Mouse (Mus musculus) gastrocnemius, postnatal 14 days (tissue): ENCODE results near the gene Phf23. TPM values are rescaled to one million over a fixed set of nuclear protein-coding genes. Genes with fewer than 3 reads are reported as not detected.

Experiments
- DNase-seq: peaks from one replicate; pipeline ENCODE4 v3.0.0; 2021; ENCODE audit warnings: mixed read lengths
- intact Hi-C: fragments of 180-260 bp; cut with DNase I; formaldehyde crosslinking; loops from one replicate; pipeline ENCODE4 v1.15.1; 2025; ENCODE audit warnings: low total_unique reads
- total RNA-seq, 2 experiments: library from RNA; stranded (reverse); gene quantifications; 2 replicates each; pipeline ENCODE4 v1.2.3; 2021

Gene Phf23
- total RNA-seq, 2 experiments from 2014 or later = 20.4 to 20.7 TPM

- intact Hi-C loops = no loop called here
- DNase-seq = no peak
Measured at GRCm38 (mm10) chr11:69966860-69967517, 28.6 kb upstream of the Phf23 start.

- no peak for DNase-seq
- intact Hi-C loops = no loop called here
Measured at GRCm38 (mm10) chr11:69968793-69969192, 26.8 kb upstream of the Phf23 start.

- intact Hi-C loops = no loop called here
- no peak for DNase-seq
Measured at GRCm38 (mm10) chr11:69970222-69970621, 25.4 kb upstream of the Phf23 start.

- intact Hi-C loops = no loop called here
- DNase-seq = no peak
Measured at GRCm38 (mm10) chr11:69970775-69971174, 24.8 kb upstream of the Phf23 start.

- intact Hi-C loops = no loop called here
Measured at GRCm38 (mm10) chr11:69974907-69975306, 20.7 kb upstream of the Phf23 start.

GRCm38 (mm10) chr11:69976271-69976670, 19.3 kb upstream of the Phf23 start:
- intact Hi-C loops = no loop called here
- DNase-seq = no peak

More at GRCm38 (mm10) chr11:69974907-69975306, 20.7 kb upstream of the Phf23 start:
- DNase-seq = no peak

GRCm38 (mm10) chr11:69979827-69980195, 15.8 kb upstream of the Phf23 start:
- intact Hi-C loops = no loop called here
- no peak for DNase-seq

- peak; percentile 92 for DNase-seq
Measured at GRCm38 (mm10) chr11:69980196-69981140, 15.1 kb upstream of the Phf23 start.

GRCm38 (mm10) chr11:69981141-69981762, 14.3 kb upstream of the Phf23 start, which contains the start of gene Ctdnep1:
Gene Ctdnep1, plus strand, starts transcription at chr11:69981156.
- DNase-seq = no peak
- intact Hi-C loops = no loop called here

More at GRCm38 (mm10) chr11:69980196-69981140, 15.1 kb upstream of the Phf23 start:
- intact Hi-C loops = no loop called here

GRCm38 (mm10) chr11:69982225-69982624, 13.4 kb upstream of the Phf23 start, which contains the start of gene Elp5:
Gene Elp5, minus strand, starts transcription at chr11:69982517.
- DNase-seq = no peak
- intact Hi-C loops = no loop called here

- intact Hi-C loops = no loop called here
- peak; percentile 66 for DNase-seq
Measured at GRCm38 (mm10) chr11:69982877-69983276, 12.7 kb upstream of the Phf23 start.

- peak; percentile 52 for DNase-seq
- intact Hi-C loops = no loop called here
Measured at GRCm38 (mm10) chr11:69983377-69983776, 12.2 kb upstream of the Phf23 start.

GRCm38 (mm10) chr11:69984431-69984830, 11.1 kb upstream of the Phf23 start:
- intact Hi-C loops = no loop called here
- DNase-seq = no peak

GRCm38 (mm10) chr11:69989949-69990348, 5.6 kb upstream of the Phf23 start:
- no peak for DNase-seq
- intact Hi-C loops = no loop called here

- peak; percentile 97 for DNase-seq
- intact Hi-C loops = no loop called here
Measured at GRCm38 (mm10) chr11:69990850-69991691, 4.5 kb upstream of the Phf23 start, which contains the start of gene Gabarap. Gene Gabarap, plus strand, starts transcription at chr11:69991143.

GRCm38 (mm10) chr11:69991711-69992110, 3.9 kb upstream of the Phf23 start:
- intact Hi-C loops = no loop called here
- no peak for DNase-seq

- intact Hi-C loops = no loop called here
Measured at GRCm38 (mm10) chr11:69992396-69992795, 3.2 kb upstream of the Phf23 start.

GRCm38 (mm10) chr11:69992932-69993331, 2.6 kb upstream of the Phf23 start:
- no peak for DNase-seq
- intact Hi-C loops = no loop called here

More at GRCm38 (mm10) chr11:69992396-69992795, 3.2 kb upstream of the Phf23 start:
- DNase-seq = no peak
